Mouse (Mus musculus) spleen, postnatal 10 days (tissue): ENCODE measurements at regions not wholly inside any gene's neighbourhood (a gene's known extent, or its start where the extent isn't known, plus 50 kb on each side); places are given as distances from the start of the nearest gene placed in this dataset.

Experiments
- DNase-seq, 2 experiments: peaks; one replicate each; pipeline ENCODE4 v3.0.0; 2021 to 2022; ENCODE audit warnings: low spot score in 2 of 2

DNA sequence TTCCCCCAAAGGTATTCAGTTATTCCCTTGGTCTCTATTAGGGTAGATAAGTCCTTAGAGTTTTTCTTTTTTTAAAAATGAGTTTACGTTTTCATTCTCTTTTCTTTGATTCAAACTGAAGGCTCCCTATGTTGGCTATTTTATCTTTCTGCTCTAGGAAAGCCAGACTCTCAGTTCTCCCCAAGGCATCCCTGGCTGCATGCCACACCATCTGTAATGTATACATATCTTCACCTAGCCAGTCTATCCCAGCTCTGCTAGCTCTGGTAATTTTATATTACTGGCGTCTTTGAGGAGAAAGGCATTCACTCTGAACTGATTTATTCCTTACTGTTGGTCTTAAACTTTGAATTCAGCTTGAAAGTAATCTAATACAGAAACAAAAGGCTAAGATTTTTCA is 65.2 kb upstream of the Cabcoco1 start:
- DNase-seq = no peak

DNA sequence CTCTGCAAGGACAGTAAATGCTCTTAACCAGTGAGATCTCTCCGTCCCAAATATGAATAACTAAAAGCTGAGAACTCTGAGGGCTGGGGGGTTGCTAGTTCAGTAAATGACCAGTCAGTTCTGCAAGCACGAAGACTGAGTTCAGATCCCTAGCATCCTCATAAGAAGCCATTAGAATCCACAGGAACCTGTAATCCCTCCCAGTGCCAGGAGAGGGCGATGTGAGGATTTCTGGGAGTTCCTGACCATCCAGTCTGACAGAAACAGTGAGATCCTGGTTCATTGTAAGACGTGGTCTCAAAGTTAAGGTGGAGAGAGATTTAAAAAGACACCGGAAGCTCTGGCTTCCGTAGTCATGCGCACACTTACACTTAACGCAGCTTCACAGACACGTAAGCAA is 70.2 kb upstream of the Cabcoco1 start:
- DNase-seq = peak in 1 of 2 experiments; percentile 33

DNA sequence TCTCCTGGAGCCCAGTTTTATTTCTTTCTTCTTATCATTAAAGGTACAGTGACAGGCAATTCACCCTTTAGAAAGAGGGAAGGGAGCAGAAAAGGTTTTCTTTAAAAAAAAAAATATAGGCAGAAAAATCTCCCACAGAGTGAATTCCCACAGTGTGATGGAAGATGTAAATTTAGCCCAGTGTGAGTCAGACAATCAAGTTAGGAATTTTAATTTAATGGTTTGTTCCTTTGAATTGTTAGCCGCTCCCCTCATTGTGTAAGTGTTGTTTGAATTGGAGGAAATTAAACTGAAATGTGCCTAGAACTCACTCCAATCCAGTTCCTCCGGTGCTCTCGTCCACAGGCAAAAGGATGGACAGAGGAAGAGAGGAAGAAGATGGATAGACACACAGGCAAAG is 71.0 kb upstream of the Cabcoco1 start:
- DNase-seq = no peak

DNA sequence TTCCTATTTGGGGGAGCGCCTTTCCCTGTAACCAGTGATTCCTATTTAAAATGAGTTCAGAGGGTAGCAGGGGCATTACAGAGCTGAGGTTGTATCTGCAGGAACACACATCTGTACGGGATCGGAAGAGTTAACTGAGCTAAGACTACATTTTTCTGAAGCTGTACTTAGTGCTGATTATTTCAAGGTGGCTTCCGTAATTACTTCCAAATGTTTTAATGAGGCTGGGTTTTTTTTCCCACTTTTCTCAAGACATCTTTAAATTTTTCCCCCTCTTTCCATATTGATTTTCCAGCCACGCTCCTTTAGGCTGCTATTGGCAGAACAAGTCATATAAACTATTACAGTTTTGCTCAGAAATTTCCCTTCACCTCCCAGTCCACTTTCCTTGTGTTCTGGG is 82.1 kb upstream of the Cabcoco1 start:
- no peak for DNase-seq

DNA sequence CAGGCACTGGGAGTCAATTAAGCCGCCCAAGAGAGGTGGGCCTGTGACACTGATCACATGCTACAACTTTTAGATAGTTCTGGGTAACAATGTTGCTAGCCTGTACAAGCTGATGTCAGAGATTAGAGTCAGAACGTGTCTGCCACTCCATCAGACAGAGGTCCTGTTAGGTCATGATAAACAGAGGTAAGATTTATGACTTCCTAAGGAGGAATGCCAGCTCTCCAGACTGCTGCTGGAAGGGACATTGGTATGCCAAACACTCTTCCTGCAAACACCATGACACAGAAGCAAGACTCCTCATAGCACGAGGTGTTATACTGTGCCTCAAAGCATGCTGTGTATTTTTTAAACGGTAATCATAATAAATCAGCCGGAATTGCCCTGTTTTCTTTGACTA is 83.6 kb upstream of the Cabcoco1 start:
- no peak for DNase-seq

DNA sequence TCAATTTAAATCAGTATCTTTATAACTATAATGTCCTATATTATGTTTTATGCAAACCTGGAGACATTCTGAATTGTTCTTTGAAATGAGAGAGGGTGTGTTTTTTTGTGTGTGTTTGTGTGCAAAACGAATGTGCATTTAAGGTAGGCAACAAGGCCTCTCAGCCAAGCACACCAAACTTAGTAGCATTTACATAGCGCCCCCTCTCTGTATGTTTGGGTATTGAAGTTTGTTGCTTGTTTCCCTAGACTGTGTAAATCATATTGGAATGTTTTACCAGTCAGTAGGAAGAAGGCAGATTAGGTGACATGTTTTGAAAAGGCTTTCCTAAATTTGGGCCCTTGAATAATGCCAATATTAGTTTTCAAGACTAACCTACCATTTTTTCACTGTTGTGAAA is 84.1 kb upstream of the Cabcoco1 start:
- DNase-seq = no peak

DNA sequence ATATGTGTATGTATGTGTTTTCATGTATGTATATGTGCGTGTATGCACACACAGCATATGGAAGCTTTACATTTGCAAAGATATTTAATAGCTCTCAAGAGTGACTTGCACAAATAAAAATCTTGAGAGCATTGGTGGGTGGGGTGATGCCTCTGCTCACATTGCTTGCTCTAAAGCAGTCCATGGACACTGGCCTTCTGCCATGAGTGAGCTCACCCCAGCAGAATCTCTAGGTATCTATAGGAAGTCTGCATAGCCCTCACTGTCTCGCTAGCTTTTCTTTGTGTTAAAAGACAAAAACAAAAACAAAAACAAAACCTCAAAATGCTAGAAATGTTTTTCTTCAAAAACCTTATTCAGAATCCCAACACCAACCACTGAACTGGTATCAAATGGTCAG is 87.8 kb upstream of the Cabcoco1 start:
- DNase-seq = no peak

DNA sequence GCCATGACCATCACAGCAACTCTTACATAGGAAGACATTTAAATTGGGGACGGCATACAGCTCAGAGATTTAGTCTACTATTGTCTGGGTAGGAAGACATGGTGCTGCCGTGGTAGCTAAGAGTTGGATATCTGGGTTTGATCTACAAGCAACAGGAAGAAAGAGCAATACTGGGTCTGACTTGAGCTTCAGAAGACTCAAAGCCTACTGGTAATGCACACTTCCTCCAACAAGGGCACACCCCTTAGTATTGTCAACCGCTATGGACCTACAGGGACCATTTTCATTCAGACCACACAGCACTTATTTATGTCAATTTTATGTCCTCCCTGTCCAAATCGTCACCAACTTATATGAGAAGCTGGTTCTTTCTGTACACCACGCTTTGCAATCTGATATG is 90.3 kb upstream of the Tmem26 start:
- DNase-seq = no peak

DNA sequence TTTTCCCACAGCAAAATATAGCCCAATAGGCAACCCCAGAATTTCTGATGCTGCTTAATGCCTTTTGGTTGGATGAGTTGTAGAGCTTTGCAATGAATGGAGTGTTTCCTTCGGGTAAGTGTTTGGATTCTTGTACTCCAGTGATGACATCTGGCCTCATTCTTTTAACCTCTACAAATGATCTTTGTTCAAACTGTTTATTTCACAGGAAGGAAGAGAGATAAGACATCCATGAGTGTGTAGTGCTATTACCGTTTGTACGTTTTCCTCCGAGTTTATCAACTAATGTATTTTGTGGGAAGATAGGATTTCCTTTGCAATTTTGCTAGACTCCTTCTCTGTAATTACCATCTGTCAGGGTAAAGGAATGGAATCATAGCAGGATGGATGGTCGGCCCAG is 70.7 kb upstream of the Tmem26 start:
- no peak for DNase-seq

DNA sequence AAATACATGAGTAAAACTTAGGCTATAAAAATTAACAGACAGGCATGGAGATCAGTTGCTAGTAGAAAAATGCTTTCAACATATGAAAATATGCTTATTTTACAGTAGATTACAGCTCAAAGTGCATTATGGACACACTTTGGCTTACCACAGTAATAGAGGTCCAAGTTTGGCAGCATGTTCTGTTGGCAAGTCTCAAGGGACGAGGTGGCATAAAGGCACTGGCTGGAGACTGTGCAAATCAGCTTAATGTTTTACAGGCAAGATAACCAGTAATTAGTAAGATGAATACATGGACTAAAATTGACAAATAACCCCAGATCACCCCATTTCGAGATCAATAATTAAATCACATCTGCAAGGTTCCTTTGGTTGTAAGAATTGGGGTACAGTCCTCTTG is 68.0 kb upstream of the Tmem26 start:
- DNase-seq = no peak

DNA sequence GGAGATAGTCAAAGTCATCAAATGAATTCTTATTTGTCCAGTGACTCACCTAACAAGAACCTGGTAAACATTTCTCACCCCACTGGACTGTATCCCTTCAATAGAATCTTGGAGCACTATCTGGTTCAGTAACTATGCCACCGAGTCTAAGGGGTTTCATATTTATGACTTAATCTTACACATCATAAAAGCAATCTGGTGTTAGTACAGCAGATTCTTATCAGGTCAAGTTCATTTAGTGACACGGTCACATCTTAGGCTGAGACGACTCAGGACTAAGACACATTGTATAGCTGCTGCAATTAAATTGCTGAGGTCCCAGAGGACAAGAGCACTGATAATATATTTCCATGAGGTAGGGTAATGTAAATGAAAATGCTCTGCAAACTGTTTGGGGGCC is 57.4 kb upstream of the Tmem26 start:
- DNase-seq = no peak

DNA sequence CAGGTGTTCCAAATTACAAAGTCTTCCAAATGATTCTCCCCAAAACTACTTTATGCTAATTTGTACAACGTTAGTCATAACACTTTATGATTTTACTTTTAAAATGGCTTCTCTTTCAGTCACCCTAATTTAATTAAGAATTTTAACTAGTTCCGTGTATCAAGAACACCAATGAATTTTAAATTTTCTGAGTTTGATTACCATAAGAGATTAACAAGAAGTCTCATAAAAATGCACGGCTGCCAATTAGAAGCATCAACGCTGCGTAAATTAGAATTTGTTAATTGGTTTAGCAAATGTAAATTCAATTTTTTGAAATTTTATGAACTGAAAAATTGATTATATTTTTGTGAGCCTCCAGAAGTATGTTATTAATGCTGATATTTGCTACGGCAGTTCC is 54.1 kb upstream of the Tmem26 start:
- DNase-seq = no peak

DNA sequence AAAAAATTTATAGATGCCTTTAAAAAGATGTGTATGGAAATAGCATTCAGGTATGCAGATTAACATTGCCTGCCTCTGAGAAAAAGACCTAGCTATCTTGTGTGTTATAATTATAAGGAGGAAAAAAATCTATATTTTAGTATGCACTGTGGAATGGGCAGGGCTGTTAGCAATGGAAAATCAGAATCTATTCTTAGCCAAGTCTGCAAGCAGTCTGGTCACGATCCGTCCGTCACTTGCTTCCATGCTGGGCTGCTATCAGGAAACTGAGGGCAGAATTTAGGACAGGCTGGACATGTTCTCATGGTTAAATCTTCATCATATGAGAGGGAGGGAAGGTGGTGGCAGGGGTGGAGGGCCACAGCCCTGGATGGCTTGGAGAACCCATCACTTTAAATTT is 53.5 kb upstream of the Tmem26 start:
- DNase-seq = no peak

DNA sequence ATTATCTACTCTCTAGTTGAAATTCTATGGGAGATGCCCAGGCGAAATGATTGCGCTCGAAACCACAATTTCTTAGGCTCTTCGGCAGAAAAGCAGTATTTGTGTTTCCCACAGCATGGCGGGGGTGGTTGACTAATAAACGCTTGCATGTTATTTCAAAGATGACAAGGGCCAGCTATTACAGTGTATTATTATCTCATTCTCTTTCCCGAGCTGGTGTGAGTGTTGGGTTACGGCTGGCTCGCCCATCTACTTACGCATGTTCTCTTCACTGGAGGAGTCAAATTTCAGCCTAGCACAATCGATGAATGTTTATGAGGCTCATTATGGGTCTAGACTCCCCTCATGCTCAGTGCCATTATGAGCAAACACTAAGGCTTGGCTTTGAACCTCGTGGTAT is 51.2 kb upstream of the Tmem26 start:
- no peak for DNase-seq

DNA sequence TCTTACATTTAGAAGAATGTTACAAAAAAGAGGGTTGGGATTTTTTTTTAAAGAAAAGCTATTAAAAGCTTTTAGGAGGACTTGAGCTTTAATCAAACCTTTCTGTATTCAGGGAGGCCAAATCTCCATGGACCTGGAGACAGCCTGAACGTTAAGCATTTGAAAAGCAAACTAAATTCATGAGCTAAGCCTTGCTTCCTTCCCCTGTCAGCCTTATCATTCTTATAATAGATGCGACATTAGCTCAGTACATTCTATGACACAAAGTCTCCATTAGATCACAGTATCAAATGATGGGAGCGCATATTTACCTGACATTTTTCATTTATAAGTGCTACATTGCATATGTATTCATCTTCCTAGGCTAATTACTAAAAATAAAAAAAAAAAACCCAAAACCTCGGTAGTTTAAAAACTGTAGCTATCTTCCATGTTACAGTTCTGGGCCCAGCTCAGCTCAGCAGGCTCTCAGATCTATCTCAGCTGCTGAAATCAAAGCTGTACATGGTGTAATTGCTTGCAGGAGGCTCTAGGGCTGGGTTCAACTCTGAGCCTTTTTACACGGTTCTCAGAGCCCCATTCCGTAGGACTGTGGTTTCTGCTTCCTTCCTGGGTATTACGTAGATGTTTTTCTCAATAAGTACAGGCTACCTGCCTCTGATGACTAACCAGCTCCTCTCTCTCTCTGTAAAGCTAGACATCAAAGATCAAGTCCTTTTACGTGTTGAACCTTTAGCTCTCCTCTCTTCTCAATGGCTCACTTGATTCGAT is 50.2 kb upstream of the Tmem26 start:
- no peak for DNase-seq
